Mouse (Mus musculus) myocyte (in vitro differentiated cells): ENCODE data around the gene Agpat1.

Source experiments
- CEBPB ChIP-seq: IDR thresholded peaks from 2 replicates; pipeline ENCODE4 v1.6.1; 2011; ENCODE audit warnings: mild to moderate bottlenecking, moderate library complexity; ENCODE audit not compliant: poor library complexity, insufficient read depth, severe bottlenecking
- MAX ChIP-seq: IDR thresholded peaks from one replicate; pipeline ENCODE4 v1.6.1; 2011; ENCODE audit warnings: low read depth, mild to moderate bottlenecking, control low read depth
- MYOD1 ChIP-seq, 3 experiments: IDR thresholded peaks; one replicate each; pipeline ENCODE4 v1.6.1; 2011; ENCODE audit warnings: control low read depth in 2 of 3, low read depth in 2 of 3, mild to moderate bottlenecking in 2 of 3, moderate library complexity in 1 of 3; ENCODE audit not compliant: insufficient read length in 2 of 3, control insufficient read depth in 1 of 3
- MYOG ChIP-seq, 3 experiments: IDR thresholded peaks; one replicate each; pipeline ENCODE4 v1.6.1; 2011; ENCODE audit warnings: control low read depth in 2 of 3, low read depth in 2 of 3, mild to moderate bottlenecking in 2 of 3; ENCODE audit not compliant: insufficient read length in 2 of 3, control insufficient read depth in 1 of 3, insufficient read depth in 1 of 3
- POLR2A ChIP-seq: IDR thresholded peaks from one replicate; pipeline ENCODE4 v1.6.1; 2011; ENCODE audit warnings: low read depth, mild to moderate bottlenecking, control low read depth, moderate library complexity; ENCODE audit not compliant: insufficient read length
- POLR2AphosphoS2 ChIP-seq: IDR thresholded peaks from one replicate; pipeline ENCODE4 v1.6.1; 2011; ENCODE audit warnings: low read depth, control low read depth; ENCODE audit not compliant: insufficient read length
- REST ChIP-seq: IDR thresholded peaks from one replicate; pipeline ENCODE4 v1.6.1; 2011; ENCODE audit warnings: mild to moderate bottlenecking, control low read depth, moderate library complexity; ENCODE audit not compliant: insufficient read depth, insufficient read length
- SRF ChIP-seq: IDR thresholded peaks from one replicate; pipeline ENCODE4 v1.6.1; 2011; ENCODE audit warnings: low read depth; ENCODE audit not compliant: control insufficient read depth, insufficient read length
- TCF12 ChIP-seq: IDR thresholded peaks from one replicate; pipeline ENCODE4 v1.6.1; 2011; ENCODE audit warnings: mild to moderate bottlenecking, control low read depth; ENCODE audit not compliant: poor library complexity, insufficient read depth, severe bottlenecking
- TCF3 ChIP-seq: IDR thresholded peaks from one replicate; pipeline ENCODE4 v1.6.1; 2011; ENCODE audit warnings: low read depth, control low read depth; ENCODE audit not compliant: insufficient read length
- USF1 ChIP-seq: IDR thresholded peaks from one replicate; pipeline ENCODE4 v1.6.1; 2011; ENCODE audit warnings: low read depth, mild to moderate bottlenecking, control low read depth, moderate library complexity

- TF ChIP-seq POLR2AphosphoS2 (no peak), SRF (no peak), POLR2A (no peak), MYOG (IDR thresholded peaks at IDR 0.05; ENCODE audit: control insufficient read depth in 1 of 3, insufficient read depth in 1 of 3, insufficient read length in 2 of 3, low read depth in 2 of 3) (no peak), TCF3 (no peak), REST (no peak), MYOD1 (IDR thresholded peaks at IDR 0.05; ENCODE audit: control insufficient read depth in 1 of 3, insufficient read length in 2 of 3, low read depth in 2 of 3) (no peak), MAX (no peak), USF1 (no peak), TCF12 (no peak), CEBPB (no peak)
These were observed 16.9 kb downstream of the Agpat1 start for GRCm38 (mm10) chr17:34621006-34621405.
